29 mouse cellular contexts compared by ENCODE assay signal in genomic region chr3:97196571-97196970, GRCm38 (mm10). TPM values are rescaled to one million over a fixed set of nuclear protein-coding genes. Genes with fewer than 3 reads are reported as not detected.
DNase-seq lines count a peak whose midpoint lies in the region; ATAC-seq and TF ChIP-seq lines count a peak whose summit lies in the region.
"Had no signal": no experiment of that assay in that cellular context is flagged by ENCODE, and none has a peak within 500 bp of the region (broad histone marks: within the 10 kb centered on the region; RNA-seq: fewer than 3 reads in every experiment).

No protein-coding gene starts in this region.

- no peak for TF ChIP-seq RAD21 in MEL (IDR thresholded peaks at IDR 0.05; ENCODE audit: low read depth, low read length)

- H3K36me3 ChIP-seq in limb, embryonic 15.5 days, result no peaks in the 10 kb centered on the region
- no peaks in the 10 kb centered on the region for H3K36me3 ChIP-seq in limb, embryonic 10.5 days
- H3K36me3 ChIP-seq in MEL (ENCODE audit: control insufficient read depth in 1 of 2, insufficient read depth in 2 of 2, low read length in 2 of 2), result no peaks in the 10 kb centered on the region
- H3K36me3 ChIP-seq: embryonic facial prominence, embryonic 10.5 days; embryonic facial prominence, embryonic 13.5 days; forebrain, embryonic 12.5 days; forebrain, embryonic 15.5 days; heart, embryonic 12.5 days; heart, embryonic 15.5 days; hindbrain, embryonic 10.5 days; hindbrain, embryonic 13.5 days had no signal

- no peak overlapping the region for H3K4me3 ChIP-seq in limb, embryonic 15.5 days
- H3K4me3 ChIP-seq in limb, embryonic 10.5 days, result no peak overlapping the region
- H3K4me3 ChIP-seq in MEL (ENCODE audit: control insufficient read depth in 1 of 2, insufficient read depth in 1 of 2, low read depth in 2 of 2, low read length in 2 of 2), result peak overlapping the region; percentile 42 to 45
- H3K4me3 ChIP-seq: embryonic facial prominence, embryonic 10.5 days; embryonic facial prominence, embryonic 13.5 days; erythroblast, embryonic 14.5 days; forebrain, embryonic 12.5 days; forebrain, embryonic 15.5 days; heart, embryonic 12.5 days; heart, embryonic 15.5 days; hindbrain, embryonic 10.5 days; hindbrain, embryonic 13.5 days had no signal

- H3K27me3 ChIP-seq in limb, embryonic 15.5 days, result no peaks in the 10 kb centered on the region
- H3K27me3 ChIP-seq in limb, embryonic 10.5 days (ENCODE audit: low read depth, poor library complexity, severe bottlenecking), result no peaks in the 10 kb centered on the region
- H3K27me3 ChIP-seq in MEL (ENCODE audit: control insufficient read depth in 1 of 2, insufficient read depth in 2 of 2, low read length in 2 of 2), result 0 out of 4 replicates have a peak, but pooled peaks cover 0 to 2% of the 10 kb centered on the region in 2 experiments
- H3K27me3 ChIP-seq: embryonic facial prominence, embryonic 13.5 days; forebrain, embryonic 12.5 days; forebrain, embryonic 15.5 days; heart, embryonic 12.5 days; heart, embryonic 15.5 days; hindbrain, embryonic 13.5 days; Patski had no signal

- no peak for DNase-seq in limb, embryonic 10.5 days (ENCODE audit: low spot score)
- peak; percentile 87 for DNase-seq in MEL (ENCODE audit: low read depth, low spot score)
- no peak for DNase-seq in layer of hippocampus, postnatal 36 days
- no peak for DNase-seq in layer of hippocampus, postnatal 14 days (ENCODE audit: low spot score in 2 of 2)
- no peak for DNase-seq in adrenal gland, postnatal 25 days
- DNase-seq: adrenal gland, postnatal 10 days; B cell, adult 2 months; cerebellum, adult 11 months; cerebellum, adult 2 months; cerebellum, adult 9-11 months; cerebellum, postnatal 25 days; embryo, embryonic 11 days; gastrocnemius, postnatal 25 days; heart, adult 18-20 months; heart, postnatal 10 days; heart, postnatal 36 days had no signal

- TF ChIP-seq CTCF in MEL (IDR thresholded peaks at IDR 0.05 in 2 of 3, conservative IDR thresholded peaks at IDR 0.05 in 1 of 3; ENCODE audit: control insufficient read depth in 1 of 3, insufficient read depth in 1 of 3, low read depth in 2 of 3, low read length in 3 of 3, poor library complexity in 1 of 3, severe bottlenecking in 1 of 3), result no peak

- 84% methylated on average over 8 of the region's 8 CpGs for WGBS in limb, embryonic 15.5 days
- 89% methylated on average over 8 of the region's 8 CpGs for WGBS in limb, embryonic 10.5 days

- H3K79me2 ChIP-seq in MEL (ENCODE audit: control insufficient read depth, insufficient read depth, low read length, poor library complexity), result no peaks in the 10 kb centered on the region

- peak; percentile 58 to 62; a peak in 3 of 4 replicates for TF ChIP-seq EP300 in MEL (IDR thresholded peaks at IDR 0.05; ENCODE audit: low read depth in 1 of 2, low read length in 2 of 2)

- H3K4me1 ChIP-seq in limb, embryonic 15.5 days, result no peaks in the 10 kb centered on the region
- peaks cover 25% of the 10 kb centered on the region for H3K4me1 ChIP-seq in limb, embryonic 10.5 days
- peaks cover 2 to 10% of the 10 kb centered on the region in 2 experiments; a peak in 3 of 4 replicates for H3K4me1 ChIP-seq in MEL (ENCODE audit: control insufficient read depth in 1 of 2, insufficient read depth in 2 of 2, low read length in 2 of 2)
- H3K4me1 ChIP-seq: embryonic facial prominence, embryonic 13.5 days; forebrain, embryonic 15.5 days; heart, embryonic 12.5 days; heart, embryonic 15.5 days had no signal

- TF ChIP-seq POLR2A in MEL (IDR thresholded peaks at IDR 0.05; ENCODE audit: control insufficient read depth in 1 of 2, insufficient read depth in 1 of 2, low read depth in 1 of 2, low read length in 2 of 2, poor library complexity in 1 of 2), result no peak

- no peaks in the 10 kb centered on the region for H3K9me3 ChIP-seq in limb, embryonic 15.5 days
- no peaks in the 10 kb centered on the region for H3K9me3 ChIP-seq in limb, embryonic 10.5 days (replicated peaks)
- no peaks in the 10 kb centered on the region for H3K9me3 ChIP-seq in MEL (replicated peaks; ENCODE audit: insufficient read depth, low read length)
- H3K9me3 ChIP-seq: embryonic facial prominence, embryonic 10.5 days; embryonic facial prominence, embryonic 13.5 days; forebrain, embryonic 12.5 days; forebrain, embryonic 15.5 days; heart, embryonic 12.5 days; heart, embryonic 15.5 days; hindbrain, embryonic 10.5 days; hindbrain, embryonic 13.5 days had no signal

- no peak overlapping the region for H3K9ac ChIP-seq in limb, embryonic 15.5 days
- no peak overlapping the region; the same call in 1 of the 2 replicates for H3K9ac ChIP-seq in MEL (ENCODE audit: control insufficient read depth, low read depth, low read length, poor library complexity, severe bottlenecking)
- H3K9ac ChIP-seq: embryonic facial prominence, embryonic 13.5 days; forebrain, embryonic 12.5 days; forebrain, embryonic 15.5 days; heart, embryonic 12.5 days; heart, embryonic 15.5 days; hindbrain, embryonic 13.5 days had no signal

- H3K27ac ChIP-seq in limb, embryonic 15.5 days, result peak overlapping the region; percentile 22; the same call in 1 of the 2 replicates
- no peak overlapping the region for H3K27ac ChIP-seq in limb, embryonic 10.5 days
- no peak overlapping the region for H3K27ac ChIP-seq in MEL (ENCODE audit: control insufficient read depth, low read depth, low read length)
- H3K27ac ChIP-seq: embryonic facial prominence, embryonic 10.5 days; embryonic facial prominence, embryonic 13.5 days; forebrain, embryonic 12.5 days; forebrain, embryonic 15.5 days; heart, embryonic 15.5 days; hindbrain, embryonic 10.5 days; hindbrain, embryonic 13.5 days; hindbrain, postnatal 0 days had no signal

- no peak for ATAC-seq in limb, embryonic 15.5 days (ENCODE audit: insufficient number of reproducible peaks, low FRiP score, low TSS enrichment, low read depth)
- 0 out of 2 replicates have a peak, but pooled peaks have one; percentile 37 for ATAC-seq in megakaryocyte progenitor cell, adult 5-6 weeks (replicated peaks; ENCODE audit: poor library complexity)
- ATAC-seq: forebrain, embryonic 15.5 days; hindbrain, postnatal 0 days; Patski had no signal

- no peak overlapping the region for H3K4me2 ChIP-seq in limb, embryonic 15.5 days
- H3K4me2 ChIP-seq: embryonic facial prominence, embryonic 13.5 days; forebrain, embryonic 12.5 days; forebrain, embryonic 15.5 days; heart, embryonic 12.5 days; heart, embryonic 15.5 days; hindbrain, embryonic 13.5 days had no signal

TF ChIP-seq in MEL, 35 proteins besides CTCF, POLR2A, EP300 and RAD21:
- TF ChIP-seq MAFK (IDR thresholded peaks at IDR 0.05; ENCODE audit: borderline replicate concordance, low read depth, low read length), result no peak
- TF ChIP-seq KAT2A (conservative IDR thresholded peaks at IDR 0.05; ENCODE audit: low read depth, low read length), result no peak
- peak; percentile 78 for TF ChIP-seq RCOR1 (IDR thresholded peaks at IDR 0.05; ENCODE audit: low read depth, low read length)
- peak; percentile 95 for TF ChIP-seq MAX (IDR thresholded peaks at IDR 0.05; ENCODE audit: low read length)
- no peak for TF ChIP-seq ZC3H11A (IDR thresholded peaks at IDR 0.05; ENCODE audit: low read depth, low read length)
- no peak for TF ChIP-seq ZKSCAN1 (IDR thresholded peaks at IDR 0.05; ENCODE audit: low read depth, low read length)
- peak; percentile 96 for TF ChIP-seq BHLHE40 (IDR thresholded peaks at IDR 0.05; ENCODE audit: borderline replicate concordance, low read depth, low read length)
- TF ChIP-seq UBTF (IDR thresholded peaks at IDR 0.05; ENCODE audit: borderline replicate concordance, insufficient read depth, low read depth, low read length), result no peak
- TF ChIP-seq MYC (IDR thresholded peaks at IDR 0.05; ENCODE audit: low read depth, low read length), result peak; percentile 95
- TF ChIP-seq USF1 (IDR thresholded peaks at IDR 0.05; ENCODE audit: low read depth, low read length), result peak; percentile 89
- no peak for TF ChIP-seq JUND (IDR thresholded peaks at IDR 0.05; ENCODE audit: low read depth, low read length)
- TF ChIP-seq MXI1 (IDR thresholded peaks at IDR 0.05; ENCODE audit: low read depth, low read length), result peak; percentile 97
- TF ChIP-seq TBP (IDR thresholded peaks at IDR 0.05; ENCODE audit: low read depth, low read length), result no peak
- TF ChIP-seq NRF1 (IDR thresholded peaks at IDR 0.05; ENCODE audit: insufficient read depth, low read depth, low read length, poor library complexity, severe bottlenecking), result no peak
- no peak for TF ChIP-seq MAZ (IDR thresholded peaks at IDR 0.05; ENCODE audit: low read depth, low read length)
- TF ChIP-seq SIN3A (IDR thresholded peaks at IDR 0.05; ENCODE audit: low read length), result peak; percentile 80
- no peak for TF ChIP-seq ZMIZ1 (IDR thresholded peaks at IDR 0.05; ENCODE audit: low read depth, low read length)
- TF ChIP-seq E2F4 (IDR thresholded peaks at IDR 0.05; ENCODE audit: borderline replicate concordance, low read depth, low read length), result no peak
- TF ChIP-seq TCF12 (IDR thresholded peaks at IDR 0.05; ENCODE audit: low read depth, low read length), result peak; percentile 23; the same call in 1 of the 2 replicates
- peak; percentile 48; the same call in 1 of the 2 replicates for TF ChIP-seq ETS1 (IDR thresholded peaks at IDR 0.05; ENCODE audit: low read depth, low read length)
- no peak for TF ChIP-seq POLR2AphosphoS2 (IDR thresholded peaks at IDR 0.05; ENCODE audit: low read length)
- TF ChIP-seq GATA1 (IDR thresholded peaks at IDR 0.05; ENCODE audit: low read depth, low read length), result peak; percentile 59; the same call in 1 of the 2 replicates

RNA-seq across cellular contexts. Expression of gene Acp6, which starts 38.0 kb away (rescaled TPM):
- 47.8 and 48.1 TPM in 2 replicates for polyA plus RNA-seq in limb, embryonic 15.5 days (2015; fragmentation: Nextera tagmentation; extraction: Ambion mirVana)
- 36.4 and 39.1 TPM in 2 replicates for polyA plus RNA-seq in limb, embryonic 10.5 days (2016; fragmentation: Nextera tagmentation; extraction: Ambion mirVana)
- 27.7 and 34.4 TPM in 2 replicates for total RNA-seq in MEL (2012; rRNA removed)
- polyA plus RNA-seq in MEL (2012; ENCODE audit: insufficient read depth in 1 of 2, insufficient read length in 2 of 2, low read depth in 1 of 2, low replicate concordance in 2 of 2, missing spikeins in 1 of 2), result 10 to 100 TPM in 1 of 2 experiments, not detected in 1; 66.9 TPM
- 33.7 and 39.8 TPM in 2 replicates for total RNA-seq in megakaryocyte progenitor cell, adult 5-6 weeks (2015)
- 23.9 and 31.8 TPM in 2 replicates for total RNA-seq in megakaryocyte progenitor cell, adult 5-6 weeks (2017)
- 10 to 100 TPM; 31.8 to 36.3 TPM for total RNA-seq in layer of hippocampus, postnatal 36 days (2021)
- 10 to 100 TPM; 20.7 to 22.1 TPM for total RNA-seq in layer of hippocampus, postnatal 14 days (2021)
- total RNA-seq in adrenal gland, postnatal 25 days (2021), result 61.5 and 65.3 TPM in 2 replicates

Comparison
In these comparisons a context has a peak if more than half of its experiments do, and no peak if none do; other contexts are left out.
1. H3K4me3 ChIP-seq: peak in MEL (2 of 2); none in limb, embryonic 15.5 days (single experiment) and limb, embryonic 10.5 days (single experiment).